Mouse (Mus musculus): ENCODE data around the gene Khdc4.
"Not testable (repeated sequence)": the region's sequence is repeated elsewhere in the genome, so short reads cannot be mapped to it uniquely, and the experiment has no call there.

DNA sequence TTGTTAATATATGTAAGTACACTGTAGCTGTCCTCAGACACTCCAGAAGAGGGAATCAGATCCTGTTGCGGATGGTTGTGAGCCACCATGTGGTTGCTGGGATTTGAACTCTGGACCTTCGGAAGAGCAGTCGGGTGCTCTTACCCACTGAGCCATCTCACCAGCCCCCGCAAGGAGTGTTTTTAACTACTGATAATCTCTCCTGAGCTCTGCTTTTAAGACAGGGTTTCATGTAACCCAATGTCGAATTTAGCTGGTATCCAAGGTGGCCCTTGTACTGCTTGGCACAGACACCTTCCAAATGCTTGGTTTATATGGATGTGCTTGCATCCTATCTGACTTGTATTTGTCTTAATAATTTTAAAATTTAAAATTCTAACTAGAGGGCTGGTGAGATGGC is 30.1 kb downstream of the Khdc4 start:
- TF ChIP-seq CTCF (IDR thresholded peaks at IDR 0.05; ENCODE audit: extremely low read depth, insufficient read length, insufficient replicate concordance, low read depth, low read length); POLR2A (IDR thresholded peaks at IDR 0.05; ENCODE audit: low read depth, low read length): not testable (repeated sequence)
